Mouse (Mus musculus): ENCODE data around the gene Ablim1.

DNA sequence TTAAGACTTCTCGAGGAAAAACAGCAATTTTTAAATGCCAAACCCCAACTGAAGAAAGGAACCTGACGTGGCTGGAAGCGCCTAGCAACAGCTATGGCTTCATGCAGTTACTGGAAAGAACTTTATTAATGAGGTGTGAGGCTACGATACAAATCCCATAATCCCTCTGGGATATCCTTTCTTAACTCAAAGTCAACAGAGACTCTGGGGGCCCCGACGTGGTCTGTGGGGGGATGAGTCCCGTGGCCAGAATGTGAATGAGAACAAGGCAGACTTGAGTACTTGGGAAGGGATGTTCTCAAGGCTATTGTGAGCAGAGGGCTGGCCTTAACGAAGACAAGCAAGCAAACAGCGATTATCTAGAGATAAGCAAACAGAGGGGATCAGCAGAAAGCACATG, 58.1 kb downstream of the Ablim1 start:
- TF ChIP-seq MAX (IDR thresholded peaks at IDR 0.05) (no peak), CTCF (IDR thresholded peaks at IDR 0.05; ENCODE audit: control insufficient read depth, insufficient read depth, insufficient read length) (no peak), MYOG (IDR thresholded peaks at IDR 0.05; ENCODE audit: control insufficient read depth, extremely low read depth, insufficient read length) (no peak), FOSL1 (IDR thresholded peaks at IDR 0.05; ENCODE audit: insufficient read depth, low read length, poor library complexity, severe bottlenecking) (no peak), MYOD1 (IDR thresholded peaks at IDR 0.05; ENCODE audit: control insufficient read depth, insufficient read length, low read depth) (no peak), USF1 (IDR thresholded peaks at IDR 0.05; ENCODE audit: low read depth) (no peak), CEBPB (IDR thresholded peaks at IDR 0.05; ENCODE audit: low read depth) (no peak)

Data from C2C12 (cell line).